ENCODE assay signal across 8 mouse cellular contexts in the genomic region with DNA sequence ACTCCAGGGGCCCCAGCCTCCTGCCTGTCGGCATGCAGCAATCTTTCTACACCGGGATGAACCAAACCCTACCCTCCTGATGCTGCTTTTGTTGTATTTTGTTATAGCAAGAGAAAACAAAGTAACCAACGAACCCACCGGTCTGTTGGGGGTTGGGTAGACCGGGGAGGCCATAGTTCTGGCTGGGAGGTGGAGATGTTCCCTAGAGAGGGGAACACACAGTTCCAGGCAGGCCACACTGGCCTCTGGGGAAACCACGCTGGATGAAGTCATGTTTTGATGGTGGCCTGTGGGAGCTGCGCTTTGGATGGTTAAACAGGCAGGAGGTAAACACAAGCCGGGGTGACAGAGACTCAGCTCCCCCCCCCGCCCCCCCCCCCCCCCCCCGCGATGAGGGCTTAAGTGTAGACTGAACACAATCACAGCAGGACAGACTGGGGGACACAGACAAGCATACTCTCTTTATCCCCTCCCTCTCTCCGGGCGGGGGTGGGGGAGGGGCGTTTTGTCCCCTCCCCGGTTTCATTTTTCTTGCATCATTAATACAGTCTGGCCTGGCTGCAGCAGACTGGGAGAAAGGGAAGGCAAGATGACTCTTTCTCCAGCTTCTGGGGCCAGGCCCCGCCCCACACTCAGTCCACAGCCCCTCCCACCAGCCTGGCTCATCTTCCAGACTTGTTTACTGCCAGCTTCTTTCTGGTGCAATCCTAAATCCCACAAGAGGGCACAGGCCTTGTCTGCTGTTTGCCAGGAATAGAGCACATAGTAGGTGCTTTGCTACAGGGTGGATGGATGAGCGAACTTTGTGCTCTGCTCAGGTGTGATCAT. TPM values are rescaled to one million over a fixed set of nuclear protein-coding genes. Genes with fewer than 3 reads are reported as not detected.
DNase-seq lines count a peak whose midpoint lies in the region; ATAC-seq and TF ChIP-seq lines count a peak whose summit lies in the region.

No protein-coding gene starts in this region.

- no peak overlapping the region for H3K9ac ChIP-seq in MEL (ENCODE audit: control insufficient read depth, low read depth, low read length, poor library complexity, severe bottlenecking)
- H3K9ac ChIP-seq in kidney, embryonic 16.5 days (replicated peaks; ENCODE audit: low read length): 0 out of 2 replicates have a peak overlapping the region, but pooled peaks have one; percentile 17
- no peak overlapping the region for H3K9ac ChIP-seq in midbrain, embryonic 15.5 days

- no peaks in the 10 kb centered on the region for H3K36me3 ChIP-seq in MEL (ENCODE audit: control insufficient read depth in 1 of 2, insufficient read depth in 2 of 2, low read length in 2 of 2)
- no peaks in the 10 kb centered on the region for H3K36me3 ChIP-seq in kidney, embryonic 16.5 days (ENCODE audit: insufficient read depth, low read length)
- no peaks in the 10 kb centered on the region for H3K36me3 ChIP-seq in midbrain, embryonic 15.5 days (replicated peaks)

- 30% methylated on average over 13 of the region's 17 CpGs for WGBS in kidney, embryonic 16.5 days
- 29% methylated on average over 12 of the region's 17 CpGs for WGBS in midbrain, embryonic 15.5 days

- no peak overlapping the region for H3K27ac ChIP-seq in MEL (ENCODE audit: control insufficient read depth, low read depth, low read length)
- H3K27ac ChIP-seq in kidney, embryonic 16.5 days (ENCODE audit: low read length): no peak overlapping the region
- H3K27ac ChIP-seq in midbrain, embryonic 15.5 days: no peak overlapping the region

- TF ChIP-seq POLR2A in MEL (IDR thresholded peaks at IDR 0.05; ENCODE audit: control insufficient read depth in 1 of 2, insufficient read depth in 1 of 2, low read depth in 1 of 2, low read length in 2 of 2, poor library complexity in 1 of 2): no peak

- no peaks in the 10 kb centered on the region for H3K79me2 ChIP-seq in MEL (ENCODE audit: control insufficient read depth, insufficient read depth, low read length, poor library complexity)

- TF ChIP-seq RAD21 in MEL (IDR thresholded peaks at IDR 0.05; ENCODE audit: low read depth, low read length): no peak

- intact Hi-C loops in left cerebral cortex, postnatal 25 days (cut with DNase I): no loop called here

- no peaks in the 10 kb centered on the region for H3K9me3 ChIP-seq in MEL (replicated peaks; ENCODE audit: insufficient read depth, low read length)
- H3K9me3 ChIP-seq in kidney, embryonic 16.5 days (ENCODE audit: low read length): peaks cover 4% of the 10 kb centered on the region; the same call in 1 of the 2 replicates
- H3K9me3 ChIP-seq in midbrain, embryonic 15.5 days: no peaks in the 10 kb centered on the region

- H3K4me3 ChIP-seq in MEL (ENCODE audit: control insufficient read depth in 1 of 2, insufficient read depth in 1 of 2, low read depth in 2 of 2, low read length in 2 of 2): no peak overlapping the region
- H3K4me3 ChIP-seq in kidney, embryonic 16.5 days (ENCODE audit: low read length): no peak overlapping the region
- H3K4me3 ChIP-seq in midbrain, embryonic 15.5 days: no peak overlapping the region

- no peak for DNase-seq in MEL (ENCODE audit: low read depth, low spot score)
- peak; percentile 97 for DNase-seq in adipocyte (ENCODE audit: low spot score)
- peak; percentile 32 for DNase-seq in gastrocnemius, postnatal 10 days
- no peak for DNase-seq in natural killer cell, adult 2 months (ENCODE audit: low spot score in 2 of 2)
- DNase-seq in left cerebral cortex, adult 18-20 months (ENCODE audit: low spot score in 2 of 2): no peak
- DNase-seq in left cerebral cortex, postnatal 25 days (ENCODE audit: low spot score in 2 of 2): no peak

- no peaks in the 10 kb centered on the region for H3K4me1 ChIP-seq in MEL (ENCODE audit: control insufficient read depth in 1 of 2, insufficient read depth in 2 of 2, low read length in 2 of 2)
- peaks cover 13% of the 10 kb centered on the region; the same call in 1 of the 2 replicates for H3K4me1 ChIP-seq in kidney, embryonic 16.5 days (ENCODE audit: insufficient read depth, low read length)
- no peaks in the 10 kb centered on the region for H3K4me1 ChIP-seq in midbrain, embryonic 15.5 days

- peak overlapping the region; percentile 7; the same call in 1 of the 2 replicates for H3K4me2 ChIP-seq in kidney, embryonic 16.5 days (replicated peaks; ENCODE audit: low read depth, low read length)
- peak overlapping the region; percentile 2; the same call in 1 of the 2 replicates for H3K4me2 ChIP-seq in midbrain, embryonic 15.5 days

- H3K27me3 ChIP-seq in MEL (ENCODE audit: control insufficient read depth in 1 of 2, insufficient read depth in 2 of 2, low read length in 2 of 2): peaks cover 11 to 12% of the 10 kb centered on the region in 2 experiments
- H3K27me3 ChIP-seq in kidney, embryonic 16.5 days (ENCODE audit: insufficient read depth, low read length): no peaks in the 10 kb centered on the region
- no peaks in the 10 kb centered on the region for H3K27me3 ChIP-seq in midbrain, embryonic 15.5 days (replicated peaks)

- 0 out of 2 replicates have a peak, but pooled peaks have one; percentile 42 for ATAC-seq in kidney, embryonic 16.5 days (ENCODE audit: low FRiP score, low TSS enrichment)
- no peak for ATAC-seq in midbrain, embryonic 15.5 days (replicated peaks)

- no peak for TF ChIP-seq CTCF in MEL (IDR thresholded peaks at IDR 0.05 in 2 of 3, conservative IDR thresholded peaks at IDR 0.05 in 1 of 3; ENCODE audit: control insufficient read depth in 1 of 3, insufficient read depth in 1 of 3, low read depth in 2 of 3, low read length in 3 of 3, poor library complexity in 1 of 3, severe bottlenecking in 1 of 3)

- TF ChIP-seq EP300 in MEL (IDR thresholded peaks at IDR 0.05; ENCODE audit: low read depth in 1 of 2, low read length in 2 of 2): no peak

TF ChIP-seq in MEL, 35 proteins besides CTCF, POLR2A, EP300 and RAD21:
- TF ChIP-seq ZKSCAN1 (IDR thresholded peaks at IDR 0.05; ENCODE audit: low read depth, low read length) (peak; percentile 58), NRF1 (IDR thresholded peaks at IDR 0.05; ENCODE audit: insufficient read depth, low read depth, low read length, poor library complexity, severe bottlenecking) (no peak)
TF ChIP-seq in MEL: peak in this region for 1.

RNA-seq across cellular contexts. Expression of a gene that starts 30.2 kb away (rescaled TPM):
- not detected in 2 replicates for total RNA-seq in MEL (2012; rRNA removed)
- polyA plus RNA-seq in MEL (2012; ENCODE audit: insufficient read depth in 1 of 2, insufficient read length in 2 of 2, low read depth in 1 of 2, low replicate concordance in 2 of 2, missing spikeins in 1 of 2): not detected
- 1 to 10 TPM; 2.0 to 2.1 TPM for total RNA-seq in gastrocnemius, postnatal 10 days (2021)
- polyA plus RNA-seq in kidney, embryonic 16.5 days (2015; fragmentation: Nextera tagmentation; extraction: Ambion mirVana): 2.0 and 2.2 TPM in 2 replicates
- polyA plus RNA-seq in midbrain, embryonic 15.5 days (2015; fragmentation: Nextera tagmentation; extraction: Ambion mirVana): 0.10 and 0.13 TPM in 2 replicates
- under 1 TPM; 0.49 to 0.75 TPM for total RNA-seq in left cerebral cortex, adult 18-20 months (2021)
- under 1 TPM; 0.66 to 0.69 TPM for total RNA-seq in left cerebral cortex, postnatal 25 days (2021)

RNA-seq across cellular contexts. Expression of a gene that starts 37.6 kb away (rescaled TPM):
- not detected in 2 replicates for total RNA-seq in MEL (2012; rRNA removed)
- not detected for polyA plus RNA-seq in MEL (2012; ENCODE audit: insufficient read depth in 1 of 2, insufficient read length in 2 of 2, low read depth in 1 of 2, low replicate concordance in 2 of 2, missing spikeins in 1 of 2)
- total RNA-seq in gastrocnemius, postnatal 10 days (2021): not detected
- 0.17 and 0.24 TPM in 2 replicates for polyA plus RNA-seq in kidney, embryonic 16.5 days (2015; fragmentation: Nextera tagmentation; extraction: Ambion mirVana)
- polyA plus RNA-seq in midbrain, embryonic 15.5 days (2015; fragmentation: Nextera tagmentation; extraction: Ambion mirVana): 0.92 and 1.1 TPM in 2 replicates
- total RNA-seq in left cerebral cortex, adult 18-20 months (2021): 1 to 10 TPM; 2.0 to 2.8 TPM
- total RNA-seq in left cerebral cortex, postnatal 25 days (2021): 1 to 10 TPM; 3.4 to 3.7 TPM

RNA-seq across cellular contexts. Expression of a gene that starts 53.5 kb away (rescaled TPM):
- total RNA-seq in MEL (2012; rRNA removed): 18.3 and 23.1 TPM in 2 replicates
- polyA plus RNA-seq in MEL (2012; ENCODE audit: insufficient read depth in 1 of 2, insufficient read length in 2 of 2, low read depth in 1 of 2, low replicate concordance in 2 of 2, missing spikeins in 1 of 2): 10 to 100 TPM in 1 of 2 experiments, not detected in 1; 25.8 TPM
- 10 to 100 TPM; 24.6 to 29.8 TPM for total RNA-seq in gastrocnemius, postnatal 10 days (2021)
- 34.0 and 34.8 TPM in 2 replicates for polyA plus RNA-seq in kidney, embryonic 16.5 days (2015; fragmentation: Nextera tagmentation; extraction: Ambion mirVana)
- 24.5 and 25.4 TPM in 2 replicates for polyA plus RNA-seq in midbrain, embryonic 15.5 days (2015; fragmentation: Nextera tagmentation; extraction: Ambion mirVana)
- total RNA-seq in left cerebral cortex, adult 18-20 months (2021): 10 to 100 TPM; 47.3 to 53.9 TPM
- total RNA-seq in left cerebral cortex, postnatal 25 days (2021): 10 to 100 TPM; 48.5 to 48.9 TPM

Comparison
In these comparisons a context has a peak if more than half of its experiments do, and no peak if none do; other contexts are left out.
1. DNase-seq: peak in adipocyte (single experiment) and gastrocnemius, postnatal 10 days (single experiment); none in MEL (single experiment), natural killer cell, adult 2 months (0 of 2), left cerebral cortex, adult 18-20 months (0 of 2) and left cerebral cortex, postnatal 25 days (0 of 2).